Mouse (Mus musculus): ENCODE measurements at regions not wholly inside any gene's neighbourhood (a gene's known extent, or its start where the extent isn't known, plus 50 kb on each side); places are given as distances from the start of the nearest gene placed in this dataset.

DNA sequence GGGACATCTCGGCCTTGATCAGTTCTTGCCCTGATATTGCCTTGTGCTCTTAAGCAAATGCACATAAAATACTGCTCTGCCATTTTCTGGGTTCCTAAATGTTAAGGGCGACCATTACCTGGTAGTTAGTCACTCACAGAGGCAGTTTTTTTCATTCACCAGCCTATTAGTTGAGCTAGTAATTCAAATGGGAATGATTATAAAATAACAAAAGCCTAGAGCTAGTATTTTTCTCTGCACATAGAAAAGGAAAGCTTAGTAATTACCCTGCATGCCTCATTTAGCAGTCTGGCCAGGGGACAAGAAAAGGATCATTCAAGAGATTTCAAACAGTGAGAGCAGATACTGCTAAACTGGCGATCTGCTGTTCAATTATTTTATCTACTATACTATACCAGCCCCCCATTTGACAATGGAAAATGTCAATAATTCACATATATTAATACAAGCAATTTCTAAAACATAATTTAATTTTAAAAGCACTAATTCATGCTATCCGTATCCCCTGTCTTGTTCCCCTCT, 645.1 kb downstream of the Pdha2 start:
- no peak for DNase-seq (ENCODE audit: extremely low spot score in 1 of 2, low spot score in 2 of 2)
- intact Hi-C loops (cut with DNase I), result no loop called here

DNA sequence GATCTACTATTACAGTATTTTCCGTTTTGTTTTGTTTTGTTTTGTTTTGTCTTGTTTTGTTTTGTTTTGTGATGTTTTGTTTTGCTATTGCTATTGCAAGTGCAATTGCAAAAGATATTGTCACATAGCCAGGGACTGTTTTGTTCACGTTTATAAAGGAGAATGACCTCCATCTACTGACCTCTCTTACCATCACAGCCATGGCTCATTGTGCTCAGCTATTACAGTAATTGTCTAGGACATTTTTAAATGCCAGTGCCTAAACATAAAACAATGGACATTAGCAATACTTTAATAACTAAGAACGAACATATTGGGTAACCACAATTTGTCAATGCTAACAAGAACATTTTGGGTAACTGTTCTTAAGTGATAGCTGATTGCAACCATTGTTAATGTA, 657.4 kb downstream of the Pdha2 start:
- no peak for TF ChIP-seq CTCF (IDR thresholded peaks at IDR 0.05)
- intact Hi-C loops (cut with DNase I), result no loop called here
- Histone ChIP-seq H3K4me3 (no peak overlapping the region), H3K27ac (no peak overlapping the region)
- no peak for DNase-seq (ENCODE audit: extremely low spot score in 1 of 2, low spot score in 2 of 2)

More for the DNA sequence above, 645.1 kb downstream of the Pdha2 start:
- Histone ChIP-seq H3K4me3 (no peak overlapping the region), H3K27ac (no peak overlapping the region)
- no peak for TF ChIP-seq CTCF (IDR thresholded peaks at IDR 0.05)

DNA sequence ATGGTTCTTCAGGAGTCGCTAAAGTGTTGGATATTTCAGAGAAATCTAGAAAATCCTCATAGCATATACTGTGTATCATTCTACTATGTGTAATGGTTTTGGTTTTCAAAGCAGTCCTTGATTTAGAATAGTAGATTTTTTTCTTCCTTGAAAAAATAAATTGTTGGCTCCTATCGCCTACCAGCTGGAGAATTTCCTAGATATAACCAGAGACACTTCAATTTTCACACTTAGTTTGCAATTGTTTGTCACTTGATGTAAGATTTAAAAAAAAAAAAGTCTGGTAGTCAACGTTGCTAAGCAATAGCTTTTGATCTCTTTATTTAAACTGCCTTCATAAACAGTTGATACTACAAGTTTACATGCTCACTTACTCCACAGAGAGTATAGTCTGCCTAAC, 663.7 kb downstream of the Pdha2 start:
- TF ChIP-seq CTCF (IDR thresholded peaks at IDR 0.05), result no peak
- no peak for DNase-seq (ENCODE audit: extremely low spot score in 1 of 2, low spot score in 2 of 2)

DNA sequence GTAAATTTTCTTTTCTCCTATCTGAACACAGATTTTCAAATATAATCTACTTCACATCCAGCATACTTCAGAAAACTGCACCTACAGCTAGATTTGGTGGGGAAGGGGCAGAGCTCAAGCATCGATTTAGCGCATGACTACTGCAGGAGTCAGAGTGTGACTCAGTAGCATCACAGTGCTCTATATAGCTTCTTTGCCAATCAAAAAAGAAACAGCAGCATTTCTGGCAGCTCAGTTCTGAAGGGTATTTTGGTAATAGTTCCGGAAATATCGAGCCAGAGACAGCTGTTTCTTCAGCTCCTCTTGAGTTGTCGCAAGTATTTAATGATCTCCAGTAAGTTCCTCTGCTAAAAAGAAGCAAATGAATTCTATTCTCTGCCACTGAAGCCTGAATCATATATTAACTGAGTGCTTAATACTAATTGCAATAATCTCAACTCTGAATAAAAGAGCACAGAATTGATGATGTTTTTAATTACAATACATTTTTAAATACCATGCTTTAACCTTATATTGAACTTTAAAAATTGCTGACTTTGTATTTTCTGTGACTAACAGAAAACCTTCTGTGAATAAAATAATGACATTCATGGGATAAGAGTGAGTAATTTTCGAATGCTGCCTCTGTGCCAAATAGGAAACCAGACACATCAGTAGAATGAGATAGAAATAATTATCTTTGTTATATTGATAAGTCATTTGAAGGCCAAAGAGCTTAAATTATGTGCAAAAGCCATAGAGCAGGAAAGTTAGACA, 680.2 kb downstream of the Pdha2 start:
- Histone ChIP-seq H3K4me3 (no peak overlapping the region), H3K27ac (no peak overlapping the region)
- TF ChIP-seq CTCF (IDR thresholded peaks at IDR 0.05), result no peak
- intact Hi-C loops (cut with DNase I), result no loop called here
- DNase-seq (ENCODE audit: extremely low spot score in 1 of 2, low spot score in 2 of 2), result peak in 1 of 2 experiments; percentile 8

More for the DNA sequence above, 663.7 kb downstream of the Pdha2 start:
- intact Hi-C loops (cut with DNase I), result no loop called here
- Histone ChIP-seq H3K27ac (no peak overlapping the region), H3K4me3 (no peak overlapping the region)

DNA sequence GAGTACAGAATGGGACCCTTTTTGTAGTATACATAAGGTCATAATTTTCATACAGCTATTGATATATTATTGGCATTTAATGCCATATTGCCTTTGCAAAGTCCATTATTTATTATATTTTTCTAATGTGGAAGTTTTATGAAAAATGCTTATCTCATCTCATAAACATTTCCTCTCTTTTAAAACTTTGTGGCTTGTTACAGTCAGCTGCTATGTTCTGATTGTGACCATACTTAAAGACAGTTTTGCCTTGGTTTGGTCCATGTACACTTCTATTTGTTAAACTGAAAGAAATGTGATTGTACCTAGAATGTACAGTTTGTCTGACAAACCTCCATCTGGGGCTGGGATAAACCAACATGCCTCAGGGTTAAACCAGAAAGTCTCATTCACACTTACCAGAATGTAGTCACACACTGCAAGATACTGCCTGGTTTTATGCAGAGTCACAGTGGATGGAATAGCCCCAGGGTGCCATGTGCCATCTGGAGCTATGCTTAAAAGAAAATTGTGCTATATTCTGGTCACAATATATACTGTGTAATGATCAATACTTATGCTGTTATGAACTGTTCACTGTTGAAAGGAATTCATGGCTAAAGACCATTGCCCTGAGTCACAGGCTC, 690.4 kb downstream of the Pdha2 start:
- no peak for TF ChIP-seq CTCF (IDR thresholded peaks at IDR 0.05)
- intact Hi-C loops (cut with DNase I), result loop anchor here (2.0 kb wide), 1 partner anchor 59 kb away; no protein-coding TSS in a partner anchor
- no peak for DNase-seq (ENCODE audit: extremely low spot score in 1 of 2, low spot score in 2 of 2)

DNA sequence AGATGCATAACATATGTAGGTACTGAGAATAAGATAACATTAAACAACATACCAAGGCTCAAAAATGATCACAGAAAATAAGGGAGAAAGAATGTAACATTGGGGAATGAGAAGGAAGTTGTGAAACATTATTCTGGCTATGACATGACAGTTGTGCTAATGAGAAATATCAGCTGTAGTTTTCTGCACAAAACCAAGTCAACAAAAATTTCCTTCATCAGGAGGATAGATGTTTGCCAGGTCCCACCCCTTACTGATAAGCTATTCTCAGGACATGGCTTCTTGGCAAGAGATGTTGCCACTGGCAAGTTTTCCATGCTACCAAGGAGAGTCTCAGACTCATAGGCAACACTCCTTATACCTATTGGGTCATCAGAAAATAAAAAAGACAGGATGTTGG, 701.3 kb downstream of the Pdha2 start:
- no peak for TF ChIP-seq CTCF (IDR thresholded peaks at IDR 0.05)
- DNase-seq (ENCODE audit: extremely low spot score in 1 of 2, low spot score in 2 of 2), result no peak
- H3K4me3 ChIP-seq, result no peak overlapping the region
- H3K27ac ChIP-seq, result no peak overlapping the region
- intact Hi-C loops (cut with DNase I), result no loop called here

More for the DNA sequence above, 690.4 kb downstream of the Pdha2 start:
- no peak overlapping the region for H3K4me3 ChIP-seq
- no peak overlapping the region for H3K27ac ChIP-seq

DNA sequence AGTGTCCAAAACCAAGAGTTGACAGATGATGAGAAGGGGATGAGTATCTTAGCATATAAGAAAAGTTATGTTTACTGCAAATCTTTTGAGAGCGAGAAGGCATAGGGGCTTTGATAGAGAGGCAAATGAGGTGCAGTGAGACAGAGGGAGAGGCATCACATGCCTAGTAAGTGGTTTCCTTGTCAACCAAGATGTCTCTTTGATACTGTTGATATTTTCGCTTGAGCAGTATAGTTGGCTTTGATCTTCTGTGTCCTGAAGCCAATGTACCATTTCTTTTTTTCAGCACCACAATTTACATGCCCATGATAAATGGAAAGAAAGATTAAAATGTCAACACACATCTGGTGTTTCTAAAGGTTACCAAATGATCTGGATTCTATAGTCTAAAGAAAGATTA, 702.1 kb downstream of the Pdha2 start:
- DNase-seq (ENCODE audit: extremely low spot score in 1 of 2, low spot score in 2 of 2), result no peak
- intact Hi-C loops (cut with DNase I), result no loop called here
- Histone ChIP-seq H3K27ac (no peak overlapping the region), H3K4me3 (no peak overlapping the region)
- TF ChIP-seq CTCF (IDR thresholded peaks at IDR 0.05), result no peak

DNA sequence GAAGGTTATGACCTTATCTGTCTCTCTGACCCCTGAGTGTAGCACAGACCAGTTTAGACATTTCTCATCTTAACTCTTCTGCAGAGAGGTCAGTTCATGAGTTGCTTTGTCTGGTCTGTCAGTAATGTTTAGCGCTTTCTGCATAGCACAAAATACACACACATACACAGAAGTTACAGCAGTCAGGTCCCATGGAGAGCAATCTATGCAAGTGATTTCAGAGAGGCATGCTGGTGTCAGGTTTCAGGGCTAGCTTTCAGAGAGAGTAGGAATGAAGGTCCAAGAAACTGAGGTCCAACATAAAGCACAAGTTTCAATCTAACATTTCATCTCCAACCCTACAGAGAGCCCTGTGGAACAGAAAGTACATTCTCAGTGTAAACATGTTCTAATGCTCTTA, 718.0 kb downstream of the Pdha2 start:
- no peak for DNase-seq (ENCODE audit: extremely low spot score in 1 of 2, low spot score in 2 of 2)
- Histone ChIP-seq H3K4me3 (no peak overlapping the region), H3K27ac (no peak overlapping the region)
- TF ChIP-seq CTCF (IDR thresholded peaks at IDR 0.05), result no peak
- intact Hi-C loops (cut with DNase I), result no loop called here

DNA sequence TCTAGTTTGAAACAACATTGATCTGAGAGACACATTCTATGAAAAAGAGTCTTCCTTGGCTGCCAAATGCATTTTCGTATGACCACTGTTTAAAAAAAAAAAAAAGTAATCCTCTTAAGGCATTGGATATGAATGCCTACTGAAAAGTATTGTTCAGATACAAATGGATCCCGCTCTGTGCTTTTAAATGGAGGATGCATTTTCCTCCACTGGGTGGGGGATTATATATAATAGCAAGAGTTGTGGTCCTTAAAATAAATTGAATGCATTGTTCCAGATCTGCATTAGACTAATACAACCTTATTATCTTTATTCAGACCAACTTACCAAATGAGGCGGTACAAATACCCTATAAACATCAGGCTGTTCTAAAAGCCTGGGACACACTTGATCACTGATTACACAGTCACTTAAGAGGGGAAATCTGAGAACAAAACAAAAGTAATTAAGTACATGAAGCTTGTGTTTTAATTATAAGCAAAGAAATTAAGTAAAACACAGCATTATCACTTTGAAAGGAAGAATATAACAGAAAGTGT, 734.4 kb downstream of the Pdha2 start:
- no peak for TF ChIP-seq CTCF (IDR thresholded peaks at IDR 0.05)
- intact Hi-C loops (cut with DNase I), result no loop called here
- Histone ChIP-seq H3K4me3 (no peak overlapping the region), H3K27ac (no peak overlapping the region)
- no peak for DNase-seq (ENCODE audit: extremely low spot score in 1 of 2, low spot score in 2 of 2)

DNA sequence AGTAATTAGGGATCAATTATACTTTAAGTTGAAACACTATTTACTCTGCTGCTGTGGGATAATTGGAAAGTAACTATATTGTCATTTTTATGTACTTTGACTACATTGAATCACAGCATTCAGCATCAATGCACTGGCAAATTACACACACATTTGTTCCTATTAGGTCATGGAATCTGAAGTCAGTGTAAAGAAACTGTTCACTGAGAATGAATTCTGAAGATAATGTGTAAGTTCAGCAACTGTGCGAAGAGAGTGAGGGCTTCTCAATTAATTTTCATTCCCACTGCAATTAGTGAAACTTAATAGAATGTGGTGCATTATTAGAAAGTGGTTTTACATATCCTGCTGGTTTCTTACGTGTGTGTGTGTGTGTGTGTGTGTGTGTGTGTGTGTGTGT, 735.6 kb downstream of the Pdha2 start:
- Histone ChIP-seq H3K4me3 (no peak overlapping the region), H3K27ac (no peak overlapping the region)
- TF ChIP-seq CTCF (IDR thresholded peaks at IDR 0.05), result no peak
- intact Hi-C loops (cut with DNase I), result no loop called here
- no peak for DNase-seq (ENCODE audit: extremely low spot score in 1 of 2, low spot score in 2 of 2)

DNA sequence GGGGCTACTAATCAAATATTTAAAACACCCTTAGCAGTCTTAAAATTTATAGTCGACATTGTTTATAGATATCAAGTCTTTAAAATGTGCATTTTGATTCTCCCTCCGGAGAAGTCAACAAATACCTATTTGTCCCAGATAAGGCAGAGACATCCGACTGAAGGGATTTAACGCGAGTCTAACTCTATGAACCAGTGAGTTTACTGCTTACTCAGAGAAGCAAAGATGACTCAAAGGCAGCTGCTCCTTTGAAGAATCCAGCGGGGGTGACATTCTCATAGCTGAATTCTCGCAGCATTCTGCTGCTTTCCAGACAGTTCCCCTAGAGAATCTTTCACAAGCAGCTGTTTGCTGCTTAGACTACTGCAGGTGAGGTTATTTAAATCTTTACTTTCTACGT, 759.6 kb downstream of the Pdha2 start:
- Histone ChIP-seq H3K4me3 (no peak overlapping the region), H3K27ac (no peak overlapping the region)
- peak in 1 of 2 experiments; percentile 11 for DNase-seq (ENCODE audit: extremely low spot score in 1 of 2, low spot score in 2 of 2)
- intact Hi-C loops (cut with DNase I), result no loop called here
- TF ChIP-seq CTCF (IDR thresholded peaks at IDR 0.05), result no peak

DNA sequence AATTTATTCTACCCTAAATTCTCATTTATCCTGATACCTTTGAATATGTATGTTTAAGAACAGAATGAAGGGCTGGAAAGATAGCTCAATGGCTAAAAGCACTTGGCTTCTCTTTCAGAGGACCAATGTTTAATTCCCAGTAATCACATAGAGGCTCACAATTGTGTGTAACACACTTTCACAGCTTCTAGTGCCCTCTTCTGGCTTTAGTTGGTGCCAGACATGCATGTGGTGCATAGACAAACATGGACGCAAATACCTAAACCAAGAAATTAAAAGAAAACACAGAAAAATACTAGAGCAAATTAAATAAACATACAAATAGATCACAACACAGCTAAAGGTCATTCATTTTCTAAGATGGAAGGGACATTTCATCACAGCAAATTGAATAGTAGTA, 761.0 kb downstream of the Pdha2 start:
- Histone ChIP-seq H3K27ac (no peak overlapping the region), H3K4me3 (no peak overlapping the region)
- TF ChIP-seq CTCF (IDR thresholded peaks at IDR 0.05), result no peak
- no peak for DNase-seq (ENCODE audit: extremely low spot score in 1 of 2, low spot score in 2 of 2)
- intact Hi-C loops (cut with DNase I), result no loop called here
